Mouse (Mus musculus) limb, embryonic 11.5 days (tissue): ENCODE results near the gene Mymk. TPM values are rescaled to one million over a fixed set of nuclear protein-coding genes. Genes with fewer than 3 reads are reported as not detected.

Experiments used
- ATAC-seq: fragments of 200-750 bp; cut with Nextera tagmentation; 2 replicates; pipeline ENCODE4 v1.8.0; 2017; ENCODE audit warnings: low read depth; ENCODE audit not compliant: insufficient number of reproducible peaks, low FRiP score, low TSS enrichment
- DNase-seq: peaks from one replicate; pipeline ENCODE4 v3.0.0-alpha.2; 2015; ENCODE audit warnings: low spot score
- H3K27ac ChIP-seq: fragments of 300-500 bp; sonication (generic); replicated peaks from 2 replicates; pipeline ENCODE4 v1.5.1; 2014; ENCODE audit warnings: low read depth, mild to moderate bottlenecking, low read length
- H3K27me3 ChIP-seq: fragments of 300-500 bp; sonication (generic); 2 replicates; pipeline ENCODE4 v1.6.1; 2014; ENCODE audit warnings: mild to moderate bottlenecking, low read length, mixed read lengths; ENCODE audit not compliant: control insufficient read depth, insufficient read depth
- H3K36me3 ChIP-seq: fragments of 300-500 bp; sonication (generic); 2 replicates; pipeline ENCODE4 v1.6.1; 2014; ENCODE audit warnings: mild to moderate bottlenecking, low read length, moderate library complexity, mixed read lengths; ENCODE audit not compliant: control insufficient read depth, insufficient read depth
- H3K4me1 ChIP-seq: fragments of 300-500 bp; sonication (generic); 2 replicates; pipeline ENCODE4 v1.6.1; 2014; ENCODE audit warnings: low read length, mixed read lengths; ENCODE audit not compliant: control insufficient read depth, insufficient read depth
- H3K4me2 ChIP-seq: fragments of 300-500 bp; sonication (generic); 2 replicates; pipeline ENCODE4 v1.6.1; 2014; ENCODE audit warnings: low read depth, mild to moderate bottlenecking, moderate library complexity; ENCODE audit not compliant: severe bottlenecking
- H3K4me3 ChIP-seq: fragments of 300-500 bp; sonication (generic); 2 replicates; pipeline ENCODE4 v1.5.1; 2014; ENCODE audit warnings: low read depth, low read length
- H3K9ac ChIP-seq: fragments of 300-500 bp; sonication (generic); 2 replicates; pipeline ENCODE4 v1.6.1; 2014; ENCODE audit warnings: mild to moderate bottlenecking, low read length
- H3K9me3 ChIP-seq: fragments of 300-500 bp; sonication (generic); 2 replicates; pipeline ENCODE4 v1.6.1; 2016; ENCODE audit warnings: low read length; ENCODE audit not compliant: control insufficient read depth
- WGBS: fragments of 180-500 bp; shearing (Covaris S2); extraction: QIAGEN DNeasy Blood & Tissue Kit; methylation state at CpG from one replicate; pipeline ENCODE4 v1.1.7; 2014; 5-methylcytosine and 5-hydroxymethylcytosine counted together
- polyA plus RNA-seq: library from polyadenylated mRNA; unstranded; fragments of >200 nt; fragmentation: Nextera tagmentation; extraction: Ambion mirVana; gene quantifications from 2 replicates; pipeline ENCODE4 v1.2.1, GENCODE M21; 2014

The Mymk gene
- polyA plus RNA-seq, 1 experiment from 2014 or later, result 6.2 TPM

DNA sequence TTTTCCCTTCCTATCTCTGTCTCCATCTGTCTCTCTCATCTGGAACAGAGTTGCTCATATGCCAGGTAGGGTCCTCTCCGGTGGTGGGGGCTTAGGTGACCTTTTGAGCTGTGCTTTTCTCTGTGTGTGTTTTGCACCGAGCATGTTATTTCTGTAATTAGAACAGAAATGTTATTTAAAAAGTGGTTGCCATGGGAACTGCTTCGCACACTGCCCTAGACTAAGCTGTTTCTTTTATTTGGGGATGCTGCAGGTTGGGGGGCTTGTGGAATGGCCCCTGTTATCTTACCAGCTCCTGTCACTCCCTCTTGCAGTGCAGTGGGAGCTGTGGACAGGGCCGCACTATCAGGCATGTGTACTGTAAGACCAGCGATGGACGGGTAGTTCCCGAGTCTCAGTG lies 31.6 kb upstream of the Mymk start:
- DNase-seq (no peak), ATAC-seq (no peak)
- Histone ChIP-seq H3K9me3 (no peaks in the 10 kb centered on the region), H3K4me1 (peaks cover 11% of the 10 kb centered on the region), H3K4me3 (no peak overlapping the region), H3K27ac (no peak overlapping the region), H3K9ac (no peak overlapping the region), H3K36me3 (no peaks in the 10 kb centered on the region), H3K4me2 (no peak overlapping the region), H3K27me3 (no peaks in the 10 kb centered on the region)
- 74% methylated on average over 7 of the region's 7 CpGs for WGBS

DNA sequence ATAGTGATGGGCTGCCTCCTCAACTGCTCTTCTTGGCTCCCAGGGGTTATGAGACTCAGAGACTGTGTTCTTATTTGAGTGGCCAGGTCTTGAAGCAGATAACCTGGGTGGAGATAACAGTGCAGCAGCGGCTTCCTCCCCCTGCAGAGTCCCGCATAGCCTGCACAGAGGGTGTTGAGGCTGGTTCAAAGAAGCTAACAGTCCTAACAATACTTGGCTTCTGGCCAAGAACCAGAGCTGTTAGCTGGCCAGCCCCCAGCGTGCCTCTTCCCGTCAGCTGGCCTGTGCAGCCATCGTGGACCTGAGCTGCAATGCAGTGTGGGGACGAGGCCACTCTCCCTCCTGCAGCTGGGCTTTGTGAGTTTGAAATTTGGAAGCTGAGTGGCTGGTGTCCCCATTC lies 25.8 kb upstream of the Mymk start:
- Histone ChIP-seq H3K4me1 (peaks cover 21% of the 10 kb centered on the region), H3K9me3 (no peaks in the 10 kb centered on the region), H3K4me2 (no peak overlapping the region), H3K4me3 (no peak overlapping the region), H3K27ac (0 out of 2 replicates have a peak overlapping the region, but pooled peaks have one; percentile 42), H3K36me3 (peaks cover 2% of the 10 kb centered on the region; the same call in 1 of the 2 replicates), H3K9ac (0 out of 2 replicates have a peak overlapping the region, but pooled peaks have one; percentile 22), H3K27me3 (no peaks in the 10 kb centered on the region)
- 22% methylated on average over 6 of the region's 6 CpGs for WGBS
- DNase-seq (peak; percentile 52), ATAC-seq (peak; percentile 55; the same call in 1 of the 2 replicates)

DNA sequence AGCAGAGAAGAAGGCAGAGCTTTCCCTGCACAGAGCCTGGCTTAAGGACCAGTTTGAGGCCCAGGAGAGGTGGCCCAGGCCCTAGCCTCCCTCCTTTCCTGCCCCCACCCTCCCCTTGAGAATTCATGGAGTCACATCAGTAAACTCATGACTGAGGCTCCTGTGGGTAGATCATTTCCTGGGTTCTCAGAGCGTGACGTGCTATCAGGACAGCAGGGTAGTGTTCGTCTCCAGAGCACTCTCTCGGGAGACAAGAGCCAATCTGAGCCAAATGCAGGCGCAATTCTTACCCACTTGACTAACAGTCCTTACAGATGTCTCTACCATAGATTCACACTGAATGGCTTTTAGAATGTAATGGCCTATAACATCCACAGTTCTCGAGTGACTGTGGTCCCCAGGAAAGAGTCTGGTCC lies 25.3 kb upstream of the Mymk start:
- Histone ChIP-seq H3K27me3 (no peaks in the 10 kb centered on the region), H3K36me3 (peaks cover 2% of the 10 kb centered on the region; the same call in 1 of the 2 replicates), H3K9me3 (no peaks in the 10 kb centered on the region), H3K27ac (no peak overlapping the region), H3K9ac (no peak overlapping the region), H3K4me3 (no peak overlapping the region), H3K4me2 (no peak overlapping the region), H3K4me1 (peaks cover 21% of the 10 kb centered on the region)
- ATAC-seq (no peak), DNase-seq (no peak)
- WGBS, result 64% methylated on average over 6 of the region's 6 CpGs

DNA sequence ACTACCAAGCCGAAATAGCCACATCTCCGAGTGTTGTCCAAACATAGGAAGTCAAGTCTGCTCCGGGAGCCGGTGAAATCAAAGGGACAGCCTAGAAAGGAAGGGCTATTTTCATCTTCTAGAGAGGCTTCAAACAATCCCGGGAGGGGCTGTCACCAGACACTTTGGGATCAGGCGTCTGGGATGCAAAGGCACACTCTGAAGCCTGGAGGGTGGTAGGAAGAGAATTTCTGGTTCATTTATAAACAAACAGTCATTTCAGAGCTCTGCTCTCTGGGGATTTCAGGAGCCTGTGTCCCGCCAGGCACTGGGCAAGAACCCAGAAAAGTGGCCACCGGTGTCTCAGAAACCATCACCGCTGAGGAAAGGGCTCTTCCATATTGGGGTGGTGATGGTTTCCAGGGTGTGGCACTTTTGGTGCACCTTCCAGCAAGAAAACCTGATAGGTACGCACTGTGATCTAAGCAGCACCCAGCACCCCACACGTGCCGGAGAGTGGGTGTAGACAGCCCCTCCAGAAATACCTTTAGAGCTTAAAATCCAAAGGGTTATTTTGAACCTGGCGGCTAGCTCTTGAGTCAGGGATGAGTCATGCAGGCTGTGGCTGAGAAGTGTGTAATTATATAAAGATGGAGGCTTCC lies 24.5 kb upstream of the Mymk start:
- Histone ChIP-seq H3K4me2 (no peak overlapping the region), H3K36me3 (peaks cover 2% of the 10 kb centered on the region; the same call in 1 of the 2 replicates), H3K9ac (no peak overlapping the region), H3K9me3 (no peaks in the 10 kb centered on the region), H3K27ac (no peak overlapping the region), H3K27me3 (no peaks in the 10 kb centered on the region), H3K4me1 (peaks cover 21% of the 10 kb centered on the region), H3K4me3 (no peak overlapping the region)
- 53% methylated on average over 13 of the region's 13 CpGs for WGBS
- DNase-seq, result no peak
- ATAC-seq, result no peak

DNA sequence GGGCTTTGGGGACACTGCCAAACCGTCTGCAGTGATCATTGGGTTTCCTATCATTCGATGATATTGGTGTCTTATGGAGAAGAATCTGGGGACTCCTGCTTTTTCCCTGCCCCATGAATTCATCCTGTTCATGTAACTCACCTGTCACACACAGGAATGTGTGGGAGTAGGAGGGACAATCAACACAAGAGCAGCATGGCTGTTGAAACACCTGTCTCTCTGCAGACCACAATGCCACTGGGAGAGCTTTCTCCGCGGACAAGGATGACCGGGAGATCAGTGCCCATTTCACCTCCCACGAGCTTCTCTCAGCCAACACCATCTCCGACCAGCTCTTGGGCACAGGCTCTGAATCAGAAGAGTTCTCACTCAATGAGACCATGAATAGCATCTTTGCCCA lies 23.2 kb upstream of the Mymk start:
- no peak overlapping the region for H3K4me3 ChIP-seq
- DNase-seq (no peak), ATAC-seq (no peak)
- no peak overlapping the region for H3K27ac ChIP-seq
- H3K9me3 ChIP-seq, result no peaks in the 10 kb centered on the region
- 92% methylated on average over 7 of the region's 7 CpGs for WGBS
- H3K36me3 ChIP-seq, result peaks cover 2% of the 10 kb centered on the region; the same call in 1 of the 2 replicates
- no peaks in the 10 kb centered on the region for H3K27me3 ChIP-seq
- no peak overlapping the region for H3K9ac ChIP-seq
- peaks cover 21% of the 10 kb centered on the region for H3K4me1 ChIP-seq
- no peak overlapping the region for H3K4me2 ChIP-seq

DNA sequence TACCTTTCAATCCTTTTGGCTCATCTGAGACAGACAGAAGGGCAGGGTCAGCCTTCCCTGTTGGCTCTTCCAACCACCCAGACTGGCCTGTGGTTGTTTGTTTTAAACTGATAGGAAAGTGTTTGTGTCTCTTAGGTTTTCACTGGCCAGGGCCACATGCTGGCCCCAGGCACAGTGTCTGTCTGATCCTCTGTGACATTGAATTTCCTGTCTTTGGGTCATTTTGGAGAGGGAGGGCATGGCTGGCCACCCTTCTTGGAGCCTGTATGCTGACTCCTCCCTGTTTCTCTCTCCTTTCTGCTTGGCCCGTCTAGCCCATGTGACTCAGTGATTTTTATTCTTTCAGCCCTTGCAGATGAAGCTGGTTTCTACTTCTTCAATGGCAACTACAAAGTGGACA lies 17.3 kb upstream of the Mymk start:
- no peak overlapping the region for H3K9ac ChIP-seq
- H3K27me3 ChIP-seq, result no peaks in the 10 kb centered on the region
- no peak overlapping the region for H3K27ac ChIP-seq
- 89% methylated on average over 1 of the region's 1 CpGs for WGBS
- H3K4me2 ChIP-seq, result no peak overlapping the region
- ATAC-seq (no peak), DNase-seq (no peak)
- no peaks in the 10 kb centered on the region for H3K9me3 ChIP-seq
- peaks cover 16% of the 10 kb centered on the region for H3K4me1 ChIP-seq
- H3K4me3 ChIP-seq, result no peak overlapping the region
- H3K36me3 ChIP-seq, result no peaks in the 10 kb centered on the region; the same call in 1 of the 2 replicates

DNA sequence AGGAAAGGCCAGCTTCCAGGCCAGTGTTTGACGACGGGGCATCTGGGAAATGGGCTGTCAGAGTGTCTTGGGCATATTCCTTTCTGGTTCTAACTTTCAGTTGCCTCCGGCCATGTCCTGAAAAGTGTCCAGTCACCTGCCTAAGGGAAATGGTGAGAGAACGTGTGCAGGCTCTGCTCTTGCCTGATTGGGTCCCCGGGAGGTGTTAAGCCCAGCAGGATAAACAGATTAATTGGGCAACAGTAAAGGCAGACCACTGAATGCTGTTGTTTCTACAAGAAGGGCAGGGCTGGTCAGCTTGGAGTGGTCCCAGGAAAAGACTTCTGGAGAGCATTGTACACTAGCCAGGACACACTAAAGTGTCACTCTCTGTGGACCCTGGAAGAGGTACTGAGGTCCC lies 16.7 kb upstream of the Mymk start:
- H3K4me1 ChIP-seq, result peaks cover 21% of the 10 kb centered on the region
- DNase-seq (no peak), ATAC-seq (no peak)
- H3K9ac ChIP-seq, result no peak overlapping the region; the same call in 1 of the 2 replicates
- H3K27ac ChIP-seq, result no peak overlapping the region
- 59% methylated on average over 5 of the region's 5 CpGs for WGBS
- H3K9me3 ChIP-seq, result no peaks in the 10 kb centered on the region
- H3K27me3 ChIP-seq, result no peaks in the 10 kb centered on the region
- H3K36me3 ChIP-seq, result no peaks in the 10 kb centered on the region
- H3K4me2 ChIP-seq, result no peak overlapping the region
- H3K4me3 ChIP-seq, result no peak overlapping the region

DNA sequence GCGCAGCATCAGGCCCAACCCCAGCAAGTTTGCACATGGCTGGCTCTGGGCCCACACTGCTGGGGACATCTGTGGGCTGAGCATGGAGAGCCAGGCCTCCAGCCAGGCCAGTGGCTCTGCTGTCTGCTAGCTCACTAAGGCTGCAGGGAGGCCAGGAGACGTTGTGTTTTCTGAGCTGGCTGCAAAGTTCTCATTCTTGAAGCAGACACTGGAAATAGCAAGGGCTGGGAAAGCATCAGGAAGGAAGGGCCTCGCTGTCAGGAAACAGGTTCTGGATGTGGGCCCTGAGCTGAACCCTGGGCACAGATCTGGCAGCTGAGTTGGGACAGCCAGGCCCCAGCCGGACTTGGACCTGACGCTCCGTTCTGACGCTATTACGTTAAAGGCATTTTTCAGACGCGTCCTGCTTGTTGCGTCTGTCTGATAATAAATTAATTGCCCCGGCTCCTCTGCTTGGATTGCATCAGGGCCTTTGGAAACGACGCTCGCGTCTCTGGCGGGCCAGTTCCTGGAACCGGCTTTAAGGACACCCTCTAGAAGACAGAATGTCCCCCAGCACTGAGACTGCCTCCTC lies 16.2 kb upstream of the Mymk start:
- no peak for DNase-seq
- H3K9ac ChIP-seq, result no peak overlapping the region; the same call in 1 of the 2 replicates
- peaks cover 23% of the 10 kb centered on the region for H3K4me1 ChIP-seq
- H3K27ac ChIP-seq, result no peak overlapping the region
- no peaks in the 10 kb centered on the region for H3K27me3 ChIP-seq
- H3K4me3 ChIP-seq, result no peak overlapping the region
- 64% methylated on average over 18 of the region's 18 CpGs for WGBS
- no peak for ATAC-seq
- H3K36me3 ChIP-seq, result no peaks in the 10 kb centered on the region
- no peaks in the 10 kb centered on the region for H3K9me3 ChIP-seq
- no peak overlapping the region for H3K4me2 ChIP-seq
